Mouse (Mus musculus): ENCODE results near the gene Tmem147.
A peak's percentile ranks its signal among the peaks of the same experiment; 100 is the strongest.

Tmem147 gene

GRCm38 (mm10) chr7:30728214-30728613 lies 1.1 kb downstream of the Tmem147 start:
- ATAC-seq (ENCODE audit: low TSS enrichment), result no peak

- ATAC-seq (ENCODE audit: low TSS enrichment), result no peak
Observed at GRCm38 (mm10) chr7:30723274-30723953, 5.9 kb downstream of the Tmem147 start.

GRCm38 (mm10) chr7:30721286-30721685 lies 8.1 kb downstream of the Tmem147 start:
- no peak for ATAC-seq (ENCODE audit: low TSS enrichment)

GRCm38 (mm10) chr7:30719669-30720068 lies 9.7 kb downstream of the Tmem147 start:
- no peak for ATAC-seq (ENCODE audit: low TSS enrichment)

- ATAC-seq (ENCODE audit: low TSS enrichment), result no peak
Observed at GRCm38 (mm10) chr7:30717716-30718046, 11.7 kb downstream of the Tmem147 start.

- ATAC-seq (ENCODE audit: low TSS enrichment), result peak; percentile 34; the same call in 1 of the 2 replicates
Observed at GRCm38 (mm10) chr7:30717006-30717715, 12.2 kb downstream of the Tmem147 start.

GRCm38 (mm10) chr7:30711942-30712341 lies 17.4 kb downstream of the Tmem147 start, which contains the start of gene Atp4a:
TSS of gene Atp4a (plus strand) at chr7:30712209.
- no peak for ATAC-seq (ENCODE audit: low TSS enrichment)

GRCm38 (mm10) chr7:30707441-30707840 lies 21.9 kb downstream of the Tmem147 start:
- ATAC-seq (ENCODE audit: low TSS enrichment), result no peak

- no peak for ATAC-seq (ENCODE audit: low TSS enrichment)
Observed at GRCm38 (mm10) chr7:30706214-30706882, 23.0 kb downstream of the Tmem147 start.

GRCm38 (mm10) chr7:30698589-30698988 lies 30.8 kb downstream of the Tmem147 start, which contains the start of gene 2200002J24Rik:
TSS of gene 2200002J24Rik (plus strand) at chr7:30698926.
- no peak for ATAC-seq (ENCODE audit: low TSS enrichment)

- no peak for ATAC-seq (ENCODE audit: low TSS enrichment)
Observed at GRCm38 (mm10) chr7:30698101-30698500, 31.2 kb downstream of the Tmem147 start.

- peak; percentile 52; the same call in 1 of the 2 replicates for ATAC-seq (ENCODE audit: low TSS enrichment)
Observed at GRCm38 (mm10) chr7:30688325-30688724, 41.0 kb downstream of the Tmem147 start.

- ATAC-seq (ENCODE audit: low TSS enrichment), result no peak
Observed at GRCm38 (mm10) chr7:30683425-30683824, 45.9 kb downstream of the Tmem147 start.

GRCm38 (mm10) chr7:30681897-30682296 lies 47.4 kb downstream of the Tmem147 start:
- no peak for ATAC-seq (ENCODE audit: low TSS enrichment)

- no peak for ATAC-seq (ENCODE audit: low TSS enrichment)
Observed at GRCm38 (mm10) chr7:30678263-30678975, 50.9 kb downstream of the Tmem147 start.
